Mouse (Mus musculus) adrenal gland, postnatal 25 days (tissue): ENCODE results near the gene Podxl2. TPM values are rescaled to one million over a fixed set of nuclear protein-coding genes. Genes with fewer than 3 reads are reported as not detected.

Experiments used
- DNase-seq: peaks from one replicate; pipeline ENCODE4 v3.0.0; 2021; ENCODE audit warnings: mixed read lengths
- total RNA-seq: library from RNA; stranded (reverse); gene quantifications from 2 replicates; pipeline ENCODE4 v1.2.3, GENCODE M21; 2021

Gene Podxl2
- total RNA-seq, 1 experiment from 2014 or later = 33.5 TPM

- DNase-seq = no peak
These were observed 14.7 kb upstream of the Podxl2 start for GRCm38 (mm10) chr6:88889410-88890042.

- DNase-seq = no peak
These were observed 11.6 kb upstream of the Podxl2 start for GRCm38 (mm10) chr6:88886417-88886967.

- DNase-seq = no peak
These were observed 11.0 kb upstream of the Podxl2 start for GRCm38 (mm10) chr6:88885644-88886416.

- DNase-seq = no peak
These were observed 9.8 kb upstream of the Podxl2 start for GRCm38 (mm10) chr6:88884690-88885089.

GRCm38 (mm10) chr6:88884195-88884594 lies 9.4 kb upstream of the Podxl2 start:
- DNase-seq = no peak

GRCm38 (mm10) chr6:88881334-88881733 lies 6.5 kb upstream of the Podxl2 start:
- no peak for DNase-seq

GRCm38 (mm10) chr6:88879471-88879870 lies 4.6 kb upstream of the Podxl2 start:
- DNase-seq = no peak

- DNase-seq = no peak
These were observed 628 bp downstream of the Podxl2 start for GRCm38 (mm10) chr6:88873965-88874867.

GRCm38 (mm10) chr6:88872811-88873210 lies 2.0 kb downstream of the Podxl2 start:
- DNase-seq = no peak

- no peak for DNase-seq
These were observed 3.3 kb downstream of the Podxl2 start for GRCm38 (mm10) chr6:88871546-88871945.

GRCm38 (mm10) chr6:88870594-88870993 lies 4.2 kb downstream of the Podxl2 start:
- DNase-seq = no peak

GRCm38 (mm10) chr6:88869459-88869858 lies 5.4 kb downstream of the Podxl2 start:
- DNase-seq = peak; percentile 53

GRCm38 (mm10) chr6:88865704-88866103 lies 9.1 kb downstream of the Podxl2 start:
- DNase-seq = no peak

- no peak for DNase-seq
These were observed 13.9 kb downstream of the Podxl2 start for GRCm38 (mm10) chr6:88860914-88861313.

- no peak for DNase-seq
These were observed 16.5 kb downstream of the Podxl2 start for GRCm38 (mm10) chr6:88858341-88858740.

- DNase-seq = no peak
These were observed 17.0 kb downstream of the Podxl2 start for GRCm38 (mm10) chr6:88857830-88858229.

- peak; percentile 42 for DNase-seq
These were observed 17.6 kb downstream of the Podxl2 start for GRCm38 (mm10) chr6:88857249-88857648.

GRCm38 (mm10) chr6:88855636-88856035 lies 19.2 kb downstream of the Podxl2 start:
- DNase-seq = no peak

GRCm38 (mm10) chr6:88854509-88854908 lies 20.3 kb downstream of the Podxl2 start:
- DNase-seq = no peak

GRCm38 (mm10) chr6:88850034-88850433 lies 24.8 kb downstream of the Podxl2 start:
- no peak for DNase-seq

GRCm38 (mm10) chr6:88849270-88849669 lies 25.6 kb downstream of the Podxl2 start:
- DNase-seq = peak; percentile 39

- no peak for DNase-seq
These were observed 27.3 kb downstream of the Podxl2 start for GRCm38 (mm10) chr6:88847571-88847970.
